Mouse (Mus musculus): Measurements from ENCODE around the gene Vmn1r22. TPM values are rescaled to one million over a fixed set of nuclear protein-coding genes. Genes with fewer than 3 reads are reported as not detected.
"Not testable (repeated sequence)": the region's sequence is repeated elsewhere in the genome, so short reads cannot be mapped to it uniquely, and the experiment has no call there.

The Vmn1r22 gene
- not detected for total RNA-seq (2021)

DNA sequence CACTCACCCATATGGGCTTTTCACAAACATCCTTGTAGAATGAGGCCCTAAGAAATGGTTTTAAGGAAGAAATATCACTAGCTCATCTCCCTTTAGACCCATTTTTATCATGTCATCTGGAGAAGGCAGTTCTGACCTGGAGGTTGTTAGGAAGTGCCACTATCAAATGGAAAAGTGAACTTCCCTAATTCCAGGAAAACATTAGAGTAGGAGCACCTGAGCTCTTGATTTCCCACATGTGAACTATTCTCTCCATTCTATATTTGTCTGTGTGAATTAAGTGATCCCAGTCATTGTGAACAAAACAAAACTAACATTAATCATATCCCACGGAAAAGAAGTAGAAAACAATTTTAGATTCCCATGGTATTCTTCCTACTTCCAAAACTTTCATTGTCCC lies at the start of gene Vmn1r22:
TSS of gene Vmn1r22 (minus strand) at position 101 of the 400 bp plus-strand sequence.
- DNase-seq (ENCODE audit: extremely low spot score in 1 of 2, low spot score in 1 of 2): no peak

- DNase-seq (ENCODE audit: extremely low spot score in 1 of 2, low spot score in 1 of 2): no peak
Measured at GRCm38 (mm10) chr6:57926738-57927137, 18.9 kb upstream of the Vmn1r22 start, which contains the start of gene Vmn1r23. Vmn1r23 (minus strand) TSS chr6:57926838.

DNA sequence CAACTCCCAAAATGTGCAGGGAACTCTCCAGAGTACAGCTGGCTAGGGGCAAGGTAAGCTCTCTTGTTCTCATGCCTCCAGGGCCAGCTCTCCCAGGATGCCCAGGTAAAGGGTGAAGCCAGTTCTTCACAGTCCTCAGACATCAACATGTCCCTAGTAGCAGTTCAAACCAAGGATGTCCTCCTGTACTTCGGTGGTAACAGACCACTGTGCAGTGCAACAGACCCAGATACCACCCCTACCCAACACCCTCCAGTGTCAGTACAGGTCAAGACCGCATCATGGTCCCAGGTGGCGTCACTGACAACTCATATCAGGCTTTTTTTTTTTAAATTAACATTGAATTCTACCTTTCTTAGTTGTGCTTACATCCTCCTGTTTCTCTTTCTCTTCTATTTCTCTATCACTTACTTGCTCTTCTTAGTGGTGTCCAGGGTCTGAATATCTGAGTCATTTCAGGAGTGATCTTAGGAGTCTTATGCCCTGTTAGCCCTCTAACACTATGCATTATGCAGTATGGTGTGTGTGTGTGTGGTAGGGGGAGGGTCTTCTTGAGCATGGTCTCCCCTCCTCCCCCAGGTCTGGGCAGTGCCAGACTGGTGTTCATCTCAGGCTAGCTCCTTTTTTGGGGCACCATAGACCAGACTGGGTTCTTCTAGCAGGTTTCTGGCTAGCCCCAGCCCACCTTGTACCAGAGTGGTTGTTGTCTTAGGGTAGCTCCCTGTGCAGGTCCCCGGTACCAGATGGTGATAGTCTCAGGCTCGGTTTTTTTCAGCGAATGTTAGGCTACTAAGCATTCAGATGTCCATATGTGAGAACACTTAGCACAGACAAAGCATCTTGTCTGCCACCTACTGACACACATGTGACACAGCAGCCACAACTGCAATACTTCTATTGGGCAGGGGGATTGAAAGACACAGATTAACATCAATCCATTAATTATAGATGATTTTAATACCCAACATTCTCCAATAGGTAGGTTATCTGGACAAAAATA lies 48.5 kb downstream of the Vmn1r22 start:
- peak in 1 of 2 experiments; percentile 17 for DNase-seq (ENCODE audit: extremely low spot score in 1 of 2, low spot score in 1 of 2)

DNA sequence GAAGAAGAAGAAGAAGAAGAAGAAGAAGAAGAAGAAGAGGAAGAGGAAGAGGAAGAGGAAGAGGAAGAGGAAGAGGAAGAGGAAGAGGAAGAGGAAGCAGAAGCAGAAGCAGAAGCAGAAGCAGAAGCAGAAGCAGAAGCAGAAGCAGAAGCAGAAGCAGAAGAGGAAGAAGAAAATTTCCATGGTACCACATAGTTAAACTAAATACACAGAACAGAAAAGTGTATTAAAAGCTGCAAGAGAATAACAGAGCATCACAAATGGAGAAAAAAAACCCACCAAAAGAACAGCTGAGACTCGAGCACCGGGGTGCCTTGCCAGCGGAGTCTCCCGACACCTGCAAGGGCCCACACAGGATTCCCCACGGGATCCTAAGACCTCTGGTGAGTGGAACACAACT lies 56.7 kb downstream of the Vmn1r22 start:
- DNase-seq (ENCODE audit: extremely low spot score in 1 of 2, low spot score in 1 of 2): not testable (repeated sequence)

GRCm38 (mm10) chr6:57850286-57850685 lies 57.5 kb downstream of the Vmn1r22 start, which contains the start of gene Vmn1r21:
Vmn1r21 (minus strand) TSS chr6:57850343.
- DNase-seq (ENCODE audit: extremely low spot score in 1 of 2, low spot score in 1 of 2): no peak

Other genes starting within 250 kb of the Vmn1r22 start
- gene Pyurf, start 215.9 kb downstream of the Vmn1r22 start, total RNA-seq (2021): 1 to 10 TPM; 8.4 TPM
- gene Lancl2, start 205.5 kb downstream of the Vmn1r22 start, total RNA-seq (2021): 10 to 100 TPM; 88.1 to 93.9 TPM
- gene Vopp1, start 82.9 kb downstream of the Vmn1r22 start, total RNA-seq (2021): 10 to 100 TPM; 68.7 to 70.4 TPM
- gene Vmn1r21, start 57.7 kb downstream of the Vmn1r22 start, total RNA-seq (2021): not detected
- not detected for gene Vmn1r23, start 18.8 kb upstream of the Vmn1r22 start, total RNA-seq (2021)
- not detected for gene Vmn1r24, start 53.5 kb upstream of the Vmn1r22 start, total RNA-seq (2021)
- not detected for gene Vmn1r25, start 72.8 kb upstream of the Vmn1r22 start, total RNA-seq (2021)
- gene Vmn1r26, start 107.1 kb upstream of the Vmn1r22 start, total RNA-seq (2021): not detected